Mouse (Mus musculus) C2C12 (cell line): Measurements from ENCODE around the gene Ano1. TPM values are rescaled to one million over a fixed set of nuclear protein-coding genes. Genes with fewer than 3 reads are reported as not detected.

Experiments
- H3K27me3 ChIP-seq: one replicate; pipeline ENCODE4 v1.6.1; 2011; ENCODE audit not compliant: control insufficient read depth, insufficient read depth, insufficient read length
- H3K36me3 ChIP-seq: one replicate; pipeline ENCODE4 v1.6.1; 2011; ENCODE audit not compliant: control insufficient read depth, insufficient read depth
- H3K4me3 ChIP-seq: one replicate; pipeline ENCODE4 v1.5.1; 2011; ENCODE audit warnings: mild to moderate bottlenecking, control low read depth; ENCODE audit not compliant: poor library complexity, insufficient read depth, severe bottlenecking
- H3K79me2 ChIP-seq: one replicate; pipeline ENCODE4 v1.6.1; 2011; ENCODE audit not compliant: control insufficient read depth, insufficient read depth
- H3K79me3 ChIP-seq: one replicate; pipeline ENCODE4 v1.6.1; 2011; ENCODE audit warnings: low read depth, control low read depth
- H3ac ChIP-seq: one replicate; pipeline ENCODE3; 2011; ENCODE audit warnings: low read depth; ENCODE audit not compliant: control insufficient read depth, insufficient read length
- CEBPB ChIP-seq: IDR thresholded peaks from one replicate; pipeline ENCODE4 v1.6.1; 2011; ENCODE audit warnings: low read depth, mild to moderate bottlenecking, control low read depth, moderate library complexity
- CTCF ChIP-seq: IDR thresholded peaks from one replicate; pipeline ENCODE4 v1.5.1; 2011; ENCODE audit not compliant: control insufficient read depth, insufficient read depth, insufficient read length
- FOSL1 ChIP-seq: IDR thresholded peaks from one replicate; pipeline ENCODE4 v1.8.0; 2011; ENCODE audit warnings: mild to moderate bottlenecking, low read length; ENCODE audit not compliant: poor library complexity, insufficient read depth, severe bottlenecking
- MAX ChIP-seq: IDR thresholded peaks from one replicate; pipeline ENCODE4 v1.6.1; 2011; ENCODE audit warnings: mild to moderate bottlenecking, control low read depth
- MYOD1 ChIP-seq: IDR thresholded peaks from one replicate; pipeline ENCODE4 v1.6.1; 2011; ENCODE audit warnings: low read depth; ENCODE audit not compliant: control insufficient read depth, insufficient read length
- MYOG ChIP-seq: IDR thresholded peaks from one replicate; pipeline ENCODE4 v1.6.1; 2011; ENCODE audit not compliant: control insufficient read depth, insufficient read length; ENCODE audit errors: extremely low read depth
- USF1 ChIP-seq: IDR thresholded peaks from one replicate; pipeline ENCODE4 v1.6.1; 2011; ENCODE audit warnings: low read depth, mild to moderate bottlenecking, control low read depth, moderate library complexity
- polyA plus RNA-seq: library from polyadenylated mRNA; unstranded; fragments of >200 nt; fragmentation: generic; extraction: Trizol; gene quantifications from one replicate; pipeline ENCODE4 v1.2.1, GENCODE M21; 2012; ENCODE audit warnings: missing spikeins

Ano1 gene
- polyA plus RNA-seq, 1 experiment: 2.7 TPM

DNA sequence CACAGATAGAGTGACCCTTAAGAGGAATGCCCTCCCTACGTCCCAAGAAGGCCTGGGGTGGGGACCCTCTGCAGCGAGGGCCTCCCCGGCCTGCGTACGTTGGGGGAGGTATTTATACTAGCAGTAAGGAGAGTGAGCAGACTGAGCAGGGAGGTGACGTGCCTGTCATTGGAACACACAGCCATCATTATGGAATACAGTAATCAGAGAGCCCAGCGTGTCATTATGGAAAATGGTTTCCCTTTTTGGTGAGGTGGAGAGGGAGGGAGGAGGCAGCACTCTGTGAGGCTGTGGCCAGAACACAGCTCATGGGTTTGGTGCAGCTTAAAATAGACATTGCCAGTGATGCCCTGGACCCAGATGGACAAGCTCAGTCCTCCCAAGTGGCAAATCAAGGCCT lies 11.1 kb downstream of the Ano1 start:
- H3ac ChIP-seq: no peak overlapping the region
- no peak for TF ChIP-seq CTCF
- no peak for TF ChIP-seq USF1
- no peak for TF ChIP-seq MYOG
- no peak for TF ChIP-seq FOSL1
- TF ChIP-seq CEBPB: no peak
- TF ChIP-seq MAX: no peak
- TF ChIP-seq MYOD1: no peak
- H3K36me3 ChIP-seq: no peaks in the 10 kb centered on the region

DNA sequence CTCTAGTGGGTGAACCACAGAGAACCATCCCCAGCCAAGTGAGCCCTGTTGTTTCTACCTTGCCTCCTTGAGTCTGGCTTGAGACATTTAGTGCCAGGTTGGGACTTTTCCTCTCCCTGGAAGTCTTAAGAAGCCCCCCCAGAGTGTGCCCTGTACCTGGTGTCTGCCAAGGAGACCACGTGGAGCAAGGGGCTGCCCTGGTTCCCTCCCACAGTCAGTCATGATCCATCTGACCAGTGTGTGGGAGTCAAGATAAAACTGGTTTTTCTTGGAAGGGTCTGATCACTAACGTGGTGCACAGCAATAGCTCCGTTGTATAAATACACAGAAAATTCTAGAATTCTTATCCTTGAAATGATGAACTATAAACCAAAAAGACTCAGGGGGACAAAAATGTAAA lies 12.0 kb downstream of the Ano1 start:
- no peaks in the 10 kb centered on the region for H3K79me2 ChIP-seq
- no peak overlapping the region for H3ac ChIP-seq
- H3K79me3 ChIP-seq: no peaks in the 10 kb centered on the region
- TF ChIP-seq MAX (no peak), MYOD1 (no peak), CEBPB (no peak), USF1 (no peak), FOSL1 (no peak), CTCF (no peak), MYOG (no peak)
- no peak overlapping the region for H3K4me3 ChIP-seq
- H3K36me3 ChIP-seq: no peaks in the 10 kb centered on the region
- H3K27me3 ChIP-seq: peaks cover 4% of the 10 kb centered on the region

More for the DNA sequence above, 11.1 kb downstream of the Ano1 start:
- no peak overlapping the region for H3K4me3 ChIP-seq
- H3K79me3 ChIP-seq: no peaks in the 10 kb centered on the region
- no peaks in the 10 kb centered on the region for H3K79me2 ChIP-seq
- peaks cover 4% of the 10 kb centered on the region for H3K27me3 ChIP-seq

DNA sequence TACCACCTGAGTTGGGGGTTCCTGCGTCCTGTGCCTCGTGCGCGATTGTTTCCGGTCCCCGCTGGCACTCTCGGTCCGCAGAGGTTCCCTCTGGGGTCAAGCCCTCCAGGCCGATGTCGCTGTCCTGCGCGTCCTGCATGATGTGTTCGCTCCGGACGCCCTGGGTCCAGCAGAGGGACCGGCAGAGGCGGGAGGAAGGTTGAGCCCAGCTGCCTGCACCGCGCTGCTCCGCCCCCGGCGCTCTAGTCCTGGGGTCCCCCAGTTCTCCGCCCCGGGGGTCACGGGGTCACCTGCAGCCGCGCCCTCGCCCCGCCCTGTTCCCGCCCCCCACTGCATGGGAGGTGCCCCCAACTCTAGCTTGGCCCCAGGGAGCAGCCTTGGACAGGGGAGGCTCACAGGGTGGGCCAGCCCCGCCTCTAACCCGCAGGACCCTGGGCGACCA lies 13.4 kb downstream of the Ano1 start:
- TF ChIP-seq MAX (no peak), MYOD1 (no peak), MYOG (no peak), USF1 (no peak), CEBPB (no peak), CTCF (no peak), FOSL1 (no peak)
- H3K4me3 ChIP-seq: no peak overlapping the region

DNA sequence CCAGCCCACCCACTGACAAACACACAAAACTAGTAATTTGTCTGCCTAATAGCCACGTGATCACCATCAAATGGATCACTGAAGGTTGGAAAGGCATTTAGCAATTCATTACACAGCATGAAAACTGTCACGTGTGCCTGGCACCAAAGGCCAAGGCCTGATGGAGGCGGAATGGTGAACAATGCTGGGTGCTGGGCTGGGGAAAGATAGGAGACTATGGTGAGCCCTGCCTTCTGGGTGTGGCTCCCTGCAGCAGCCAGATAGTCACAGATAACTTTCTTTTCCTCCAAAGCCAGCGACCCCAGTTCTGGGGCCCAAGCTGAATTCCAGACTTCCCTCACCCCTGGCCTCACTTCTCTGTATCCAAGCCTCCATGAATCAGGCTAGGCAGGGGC lies 19.9 kb downstream of the Ano1 start:
- no peak for TF ChIP-seq MYOD1
- TF ChIP-seq MYOG: no peak
- TF ChIP-seq USF1: no peak
- TF ChIP-seq CTCF: no peak
- no peak for TF ChIP-seq CEBPB
- no peak for TF ChIP-seq MAX
- no peak for TF ChIP-seq FOSL1
- H3K79me2 ChIP-seq: no peaks in the 10 kb centered on the region
- peaks cover 6% of the 10 kb centered on the region for H3K27me3 ChIP-seq
- H3K4me3 ChIP-seq: no peak overlapping the region
- H3ac ChIP-seq: no peak overlapping the region
- no peaks in the 10 kb centered on the region for H3K79me3 ChIP-seq
- H3K36me3 ChIP-seq: no peaks in the 10 kb centered on the region

More for the DNA sequence above, 13.4 kb downstream of the Ano1 start:
- peak overlapping the region; percentile 21 for H3ac ChIP-seq
- peaks cover 4% of the 10 kb centered on the region for H3K27me3 ChIP-seq
- no peaks in the 10 kb centered on the region for H3K79me3 ChIP-seq
- H3K36me3 ChIP-seq: no peaks in the 10 kb centered on the region
- H3K79me2 ChIP-seq: no peaks in the 10 kb centered on the region

DNA sequence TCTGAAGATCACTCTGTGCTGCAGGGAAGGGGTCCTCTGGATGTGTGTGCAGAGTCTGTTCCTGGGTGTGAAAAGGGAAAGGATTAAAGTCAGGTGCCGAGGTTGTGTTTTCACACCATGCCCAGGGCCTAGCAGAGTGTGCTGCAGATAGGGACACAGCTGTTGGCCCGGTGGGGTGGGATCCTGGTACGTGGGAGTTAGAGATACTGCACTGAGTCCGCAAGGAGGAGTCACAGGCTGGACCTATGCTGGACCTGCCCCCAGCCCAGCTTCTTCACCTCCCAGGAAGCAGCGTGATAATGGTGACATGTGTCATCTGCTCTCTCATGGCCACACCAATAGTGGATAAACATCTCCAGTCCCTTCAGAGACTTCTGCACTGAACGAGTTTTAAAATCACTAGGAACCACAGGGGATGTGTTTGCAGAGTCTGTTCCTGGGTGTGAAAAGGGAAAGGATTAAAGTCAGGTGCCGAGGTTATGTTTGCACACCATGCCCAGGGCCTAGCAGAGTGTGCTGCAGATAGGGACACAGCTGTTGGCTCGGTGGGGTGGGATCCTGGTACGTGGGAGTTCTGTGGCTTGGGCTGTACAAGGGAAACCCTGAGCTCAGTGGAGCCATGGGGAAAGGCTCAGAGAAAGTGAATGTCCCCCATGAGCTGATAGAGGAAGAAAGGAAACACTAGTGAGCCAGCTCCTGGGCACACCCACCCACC lies 20.4 kb downstream of the Ano1 start:
- Histone ChIP-seq H3K4me3 (no peak overlapping the region), H3K27me3 (peaks cover 6% of the 10 kb centered on the region), H3ac (no peak overlapping the region), H3K79me3 (no peaks in the 10 kb centered on the region), H3K79me2 (no peaks in the 10 kb centered on the region), H3K36me3 (no peaks in the 10 kb centered on the region)
- TF ChIP-seq MAX (no peak), CTCF (no peak), MYOD1 (no peak), FOSL1 (no peak), MYOG (no peak), CEBPB (no peak), USF1 (no peak)

DNA sequence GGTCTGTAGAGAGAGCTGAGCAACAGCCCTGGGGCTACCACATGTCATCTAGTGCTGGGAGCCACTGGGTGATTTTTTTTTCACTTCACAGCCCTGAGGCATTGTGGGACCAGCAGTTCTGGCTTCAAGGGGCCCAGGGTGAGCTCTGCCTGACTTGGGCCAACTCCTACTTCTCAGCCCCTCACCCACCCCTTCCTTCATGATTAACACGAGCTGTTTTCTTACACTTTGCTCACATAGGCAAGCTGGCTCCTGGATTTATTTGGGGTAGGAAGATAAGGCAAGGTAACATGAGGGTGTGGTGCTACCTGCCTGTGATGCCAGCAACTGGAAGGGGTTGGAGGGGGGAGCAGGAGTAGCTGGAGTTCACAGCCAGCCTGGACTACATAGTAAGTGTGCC lies 27.5 kb downstream of the Ano1 start:
- no peak for TF ChIP-seq CTCF
- TF ChIP-seq MYOD1: no peak
- no peak for TF ChIP-seq MYOG
- Histone ChIP-seq H3K79me2 (no peaks in the 10 kb centered on the region), H3K36me3 (no peaks in the 10 kb centered on the region), H3ac (no peak overlapping the region), H3K27me3 (peaks cover 7% of the 10 kb centered on the region), H3K79me3 (no peaks in the 10 kb centered on the region), H3K4me3 (no peak overlapping the region)
